Mouse (Mus musculus) adrenal gland, adult 2 months (tissue): ENCODE data around the gene Gm10128. TPM values are rescaled to one million over a fixed set of nuclear protein-coding genes. Genes with fewer than 3 reads are reported as not detected.
"Not testable (repeated sequence)": the region's sequence is repeated elsewhere in the genome, so short reads cannot be mapped to it uniquely, and the experiment has no call there.

Source experiments
- DNase-seq: peaks from one replicate; pipeline ENCODE4 v3.0.0; 2021
- long read RNA-seq: library from polyadenylated mRNA; stranded (forward); transcript quantifications from one replicate; pipeline ENCODE4 v2.0.0, GENCODE M21; 2021
- polyA plus RNA-seq: library from polyadenylated mRNA; depleted of rRNA; stranded (reverse); fragments of >200 nt; gene quantifications from 2 replicates; pipeline ENCODE4 v1.2.3, GENCODE M21; 2012; rRNA removed
- total RNA-seq, 2 experiments: library from RNA; stranded (reverse); gene quantifications; 2 replicates each; pipeline ENCODE4 v1.2.3; 2021

Gene Gm10128
- total RNA-seq (not detected), polyA plus RNA-seq (not detected in 2 replicates)
- long read RNA-seq, result 0 reads

- not testable (repeated sequence) for DNase-seq
Measured at GRCm38 (mm10) chr14:7643872-7644271, at the start of gene Gm10128. Gm10128 (minus strand) TSS chr14:7643972.

DNA sequence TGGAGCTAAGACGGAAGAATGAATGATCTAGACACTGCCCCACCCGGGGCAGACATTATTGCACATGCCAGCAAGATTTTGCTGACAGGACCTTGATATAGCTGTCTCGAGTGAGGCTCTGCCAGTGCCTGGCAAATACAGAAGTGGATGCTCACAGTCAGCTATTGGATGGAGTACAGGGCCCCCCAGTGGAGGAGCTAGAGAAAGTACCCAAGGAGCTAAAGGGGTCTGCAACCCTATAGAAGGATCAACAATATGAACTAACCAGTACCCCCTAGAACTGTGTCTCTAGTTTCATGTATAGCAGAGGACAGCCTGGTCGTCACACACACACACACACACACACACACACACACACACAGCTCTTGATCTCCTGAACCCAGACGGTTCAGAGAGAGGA, 37.4 kb upstream of the Gm10128 start:
- DNase-seq, result not testable (repeated sequence)

DNA sequence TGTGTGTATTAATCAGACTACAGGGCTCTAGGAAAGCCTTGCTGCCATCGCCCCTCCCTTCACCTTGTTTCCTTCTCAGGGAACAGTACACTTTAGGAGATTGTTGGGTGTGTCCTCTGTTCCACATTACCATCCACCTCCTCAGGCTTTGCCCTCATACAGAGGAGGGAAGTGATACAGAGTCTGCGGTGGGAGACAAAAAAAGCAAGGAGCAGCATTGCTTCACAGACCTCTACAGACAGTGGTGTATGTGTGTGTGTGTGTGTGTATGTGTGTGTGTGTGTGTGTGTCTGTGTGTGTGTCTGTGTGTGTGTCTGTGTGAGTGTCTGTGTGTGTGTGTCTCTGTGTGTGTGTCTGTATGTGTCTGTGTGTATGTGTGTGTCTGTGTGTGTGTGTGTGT, 18.7 kb upstream of the Gm10128 start:
- DNase-seq, result not testable (repeated sequence)

GRCm38 (mm10) chr14:7658101-7659074, 14.6 kb upstream of the Gm10128 start:
- peak; percentile 7 for DNase-seq

GRCm38 (mm10) chr14:7657456-7657855, 13.7 kb upstream of the Gm10128 start:
- not testable (repeated sequence) for DNase-seq

- DNase-seq, result not testable (repeated sequence)
Measured at GRCm38 (mm10) chr14:7595492-7595891, 48.3 kb downstream of the Gm10128 start, which contains the start of gene Gm10338. Gm10338 (minus strand) TSS chr14:7595592.

Other genes with a start within 250 kb of the Gm10128 start
- not detected for gene Gm3755, start 193.1 kb downstream of the Gm10128 start, total RNA-seq
- not detected in 2 replicates for gene Gm3755, start 193.1 kb downstream of the Gm10128 start, polyA plus RNA-seq
- gene Gm3752, start 160.2 kb downstream of the Gm10128 start, total RNA-seq, result not detected
- not detected in 2 replicates for gene Gm3752, start 160.2 kb downstream of the Gm10128 start, polyA plus RNA-seq
- under 1 TPM; 0.26 to 0.35 TPM for gene Gm3558, start 75.4 kb downstream of the Gm10128 start, total RNA-seq
- gene Gm3558, start 75.4 kb downstream of the Gm10128 start, polyA plus RNA-seq, result 0.18 TPM in 1 of 2 replicates, not detected in the other
- not detected for gene Gm10338, start 48.4 kb downstream of the Gm10128 start, total RNA-seq
- not detected in 2 replicates for gene Gm10338, start 48.4 kb downstream of the Gm10128 start, polyA plus RNA-seq
- gene Gm26661, start 147.6 kb upstream of the Gm10128 start, total RNA-seq, result not detected
- not detected in 2 replicates for gene Gm26661, start 147.6 kb upstream of the Gm10128 start, polyA plus RNA-seq
- gene Flnb, start 174.0 kb upstream of the Gm10128 start, total RNA-seq, result 10 to 100 TPM; 40.8 to 44.9 TPM
- gene Flnb, start 174.0 kb upstream of the Gm10128 start, polyA plus RNA-seq, result 8.8 and 8.9 TPM in 2 replicates